Mouse (Mus musculus): Measurements from ENCODE around the gene Crlf1. TPM values are rescaled to one million over a fixed set of nuclear protein-coding genes. Genes with fewer than 3 reads are reported as not detected.

Gene Crlf1
- polyA plus RNA-seq, 1 experiment = 1.7 TPM

DNA sequence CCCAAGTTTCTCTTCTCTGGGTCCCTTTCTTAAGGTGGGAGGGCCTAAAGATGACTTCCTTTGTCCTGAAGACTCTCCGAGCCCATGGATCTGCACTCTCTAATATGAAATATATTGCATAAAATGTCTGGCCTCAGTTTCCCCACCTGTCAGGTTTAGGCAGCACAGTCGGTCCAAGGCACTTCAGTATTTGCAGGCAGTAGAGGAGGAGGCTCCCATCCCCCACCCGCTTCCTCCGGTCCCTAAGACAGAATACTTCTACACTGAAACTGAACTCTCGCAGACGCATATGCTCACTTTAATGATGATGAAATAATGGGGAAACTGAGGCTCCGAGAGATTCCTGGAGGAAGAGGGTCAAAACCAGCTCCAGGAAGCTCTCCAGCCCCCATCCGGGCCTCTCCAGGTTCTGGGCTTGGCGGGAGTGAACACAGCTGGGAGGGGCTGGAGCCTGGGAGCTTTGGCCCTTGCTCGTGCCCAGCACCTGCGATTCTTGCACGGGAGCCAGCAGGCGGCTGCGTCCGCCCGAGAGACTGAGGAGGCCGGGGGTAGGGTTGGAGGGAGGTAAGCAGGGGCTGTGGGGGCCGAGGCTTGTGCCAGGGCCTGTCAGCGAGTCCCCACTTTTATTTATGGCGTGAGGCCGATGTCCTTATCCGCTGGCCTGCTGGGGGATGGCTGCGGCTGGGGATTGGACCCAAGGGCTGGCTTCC lies 9.0 kb downstream of the Crlf1 start:
- peaks cover 27% of the 10 kb centered on the region for H3K36me3 ChIP-seq (ENCODE audit: control insufficient read depth)
- H3K4me3 ChIP-seq (replicated peaks) = peak overlapping the region; percentile 51
- H3K27me3 ChIP-seq (ENCODE audit: control insufficient read depth) = peaks cover 52% of the 10 kb centered on the region
- no peaks in the 10 kb centered on the region for H3K9me3 ChIP-seq (ENCODE audit: control insufficient read depth, low read length)
- TF ChIP-seq TAL1 (IDR thresholded peaks at IDR 0.05; ENCODE audit: low read length) = no peak
- TF ChIP-seq GATA1 (IDR thresholded peaks at IDR 0.05; ENCODE audit: low read length) = no peak
- peaks cover 82% of the 10 kb centered on the region for H3K4me1 ChIP-seq (ENCODE audit: control insufficient read depth)

DNA sequence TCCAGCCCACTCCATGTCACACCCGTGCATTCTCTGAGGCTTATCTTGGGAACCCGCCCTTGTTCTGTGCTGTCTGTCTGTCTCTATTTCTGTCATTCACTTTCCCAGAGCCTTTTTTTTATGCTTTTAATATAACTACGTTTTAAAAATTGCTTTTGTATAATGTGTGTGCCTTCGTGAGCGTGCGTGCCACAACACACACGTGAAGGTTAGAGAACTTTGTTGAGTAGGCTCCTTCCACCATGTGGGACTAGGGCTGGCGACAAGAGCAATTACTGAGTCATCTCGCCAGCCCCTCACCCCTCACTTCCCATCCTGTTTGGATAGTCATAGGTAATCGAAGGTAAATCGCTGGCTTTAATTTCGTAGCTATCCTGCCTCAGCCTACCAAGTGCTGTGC lies 9.6 kb downstream of the Crlf1 start:
- peaks cover 84% of the 10 kb centered on the region for H3K4me1 ChIP-seq (ENCODE audit: control insufficient read depth)
- peak overlapping the region; percentile 51 for H3K4me3 ChIP-seq (replicated peaks)
- no peaks in the 10 kb centered on the region for H3K9me3 ChIP-seq (ENCODE audit: control insufficient read depth, low read length)
- H3K36me3 ChIP-seq (ENCODE audit: control insufficient read depth) = peaks cover 32% of the 10 kb centered on the region
- H3K27me3 ChIP-seq (ENCODE audit: control insufficient read depth) = peaks cover 46% of the 10 kb centered on the region
- no peak for TF ChIP-seq TAL1 (IDR thresholded peaks at IDR 0.05; ENCODE audit: low read length)

DNA sequence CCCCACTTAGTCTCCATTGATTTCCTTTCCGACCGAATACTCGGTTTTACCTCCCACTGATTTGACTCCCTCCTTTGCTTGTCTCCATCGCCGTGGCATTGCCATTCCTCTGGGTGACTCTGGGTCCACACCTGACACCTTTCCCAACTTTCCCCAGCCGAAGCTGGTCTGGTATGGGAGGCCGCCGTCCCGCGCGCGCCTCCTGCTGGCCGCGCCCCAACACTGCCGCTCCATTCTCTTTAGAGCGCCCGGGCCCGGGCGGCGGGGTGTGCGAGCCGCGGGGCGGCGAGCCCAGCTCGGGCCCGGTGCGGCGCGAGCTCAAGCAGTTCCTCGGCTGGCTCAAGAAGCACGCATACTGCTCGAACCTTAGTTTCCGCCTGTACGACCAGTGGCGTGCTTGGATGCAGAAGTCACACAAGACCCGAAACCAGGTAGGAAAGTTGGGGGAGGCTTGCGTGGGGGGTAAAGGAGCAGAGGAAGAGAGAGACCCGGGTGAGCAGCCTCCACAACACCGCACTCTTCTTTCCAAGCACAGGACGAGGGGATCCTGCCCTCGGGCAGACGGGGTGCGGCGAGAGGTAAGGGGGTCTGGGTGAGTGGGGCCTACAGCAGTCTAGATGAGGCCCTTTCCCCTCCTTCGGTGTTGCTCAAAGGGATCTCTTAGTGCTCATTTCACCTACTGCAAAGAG lies 10.2 kb downstream of the Crlf1 start:
- H3K4me1 ChIP-seq (ENCODE audit: control insufficient read depth) = peaks cover 90% of the 10 kb centered on the region
- H3K27me3 ChIP-seq (ENCODE audit: control insufficient read depth) = peaks cover 40% of the 10 kb centered on the region
- H3K4me3 ChIP-seq (replicated peaks) = peak overlapping the region; percentile 51

GRCm38 (mm10) chr8:70504291-70504716 lies 11.3 kb downstream of the Crlf1 start:
- H3K36me3 ChIP-seq (ENCODE audit: control insufficient read depth) = peaks cover 50% of the 10 kb centered on the region
- TF ChIP-seq GATA1 (IDR thresholded peaks at IDR 0.05; ENCODE audit: low read length) (no peak), TAL1 (IDR thresholded peaks at IDR 0.05; ENCODE audit: low read length) (no peak)
- H3K4me3 ChIP-seq (replicated peaks) = no peak overlapping the region
- H3K27me3 ChIP-seq (ENCODE audit: control insufficient read depth) = peaks cover 29% of the 10 kb centered on the region
- peaks cover 89% of the 10 kb centered on the region for H3K4me1 ChIP-seq (ENCODE audit: control insufficient read depth)
- H3K9me3 ChIP-seq (ENCODE audit: control insufficient read depth, low read length) = no peaks in the 10 kb centered on the region

More for the DNA sequence above, 10.2 kb downstream of the Crlf1 start:
- H3K9me3 ChIP-seq (ENCODE audit: control insufficient read depth, low read length) = no peaks in the 10 kb centered on the region
- TF ChIP-seq GATA1 (IDR thresholded peaks at IDR 0.05; ENCODE audit: low read length) (no peak), TAL1 (IDR thresholded peaks at IDR 0.05; ENCODE audit: low read length) (no peak)
- H3K36me3 ChIP-seq (ENCODE audit: control insufficient read depth) = peaks cover 39% of the 10 kb centered on the region

- TF ChIP-seq GATA1 (IDR thresholded peaks at IDR 0.05; ENCODE audit: low read length) (no peak), TAL1 (IDR thresholded peaks at IDR 0.05; ENCODE audit: low read length) (no peak)
- H3K36me3 ChIP-seq (ENCODE audit: control insufficient read depth) = peaks cover 54% of the 10 kb centered on the region
- peaks cover 88% of the 10 kb centered on the region for H3K4me1 ChIP-seq (ENCODE audit: control insufficient read depth)
- H3K9me3 ChIP-seq (ENCODE audit: control insufficient read depth, low read length) = no peaks in the 10 kb centered on the region
- peaks cover 26% of the 10 kb centered on the region for H3K27me3 ChIP-seq (ENCODE audit: control insufficient read depth)
- peak overlapping the region; percentile 83 for H3K4me3 ChIP-seq (replicated peaks)
Observed at GRCm38 (mm10) chr8:70504851-70505250, 11.9 kb downstream of the Crlf1 start.

DNA sequence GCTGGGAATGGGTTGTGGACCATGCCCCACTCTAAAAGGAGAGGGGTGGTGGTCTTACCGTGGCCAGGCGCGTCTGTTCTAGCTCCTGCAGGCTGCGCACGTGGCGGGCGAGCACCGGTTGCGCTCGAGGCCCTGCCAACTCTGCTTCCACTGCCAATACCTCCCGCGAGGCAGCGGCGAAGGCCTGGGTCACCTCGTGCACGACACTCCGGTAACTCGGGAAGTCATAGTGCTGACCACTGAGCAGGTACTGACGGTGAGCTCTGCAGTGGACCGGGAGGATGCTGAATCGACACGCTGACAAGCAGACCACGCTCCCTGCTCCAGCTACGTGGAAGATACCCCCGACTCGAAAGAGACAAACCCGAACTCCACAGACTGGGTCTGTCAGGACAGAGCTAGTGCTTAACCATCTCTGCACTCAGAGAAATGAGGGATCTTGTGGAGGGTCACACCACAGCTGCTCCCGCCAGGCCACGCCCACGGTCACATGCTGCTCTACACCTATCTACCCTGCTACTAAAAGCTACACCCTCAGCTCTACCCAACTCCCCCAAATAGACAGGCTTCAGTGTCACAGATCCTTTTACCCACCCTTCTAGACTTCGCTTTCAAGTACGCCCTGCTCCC lies 12.9 kb downstream of the Crlf1 start:
- Histone ChIP-seq H3K9me3 (ENCODE audit: control insufficient read depth, low read length) (no peaks in the 10 kb centered on the region), H3K36me3 (ENCODE audit: control insufficient read depth) (peaks cover 54% of the 10 kb centered on the region), H3K4me1 (ENCODE audit: control insufficient read depth) (peaks cover 78% of the 10 kb centered on the region), H3K4me3 (replicated peaks) (peak overlapping the region; percentile 83), H3K27me3 (ENCODE audit: control insufficient read depth) (peaks cover 22% of the 10 kb centered on the region)
- TF ChIP-seq GATA1 (IDR thresholded peaks at IDR 0.05; ENCODE audit: low read length) = no peak
- no peak for TF ChIP-seq TAL1 (IDR thresholded peaks at IDR 0.05; ENCODE audit: low read length)

DNA sequence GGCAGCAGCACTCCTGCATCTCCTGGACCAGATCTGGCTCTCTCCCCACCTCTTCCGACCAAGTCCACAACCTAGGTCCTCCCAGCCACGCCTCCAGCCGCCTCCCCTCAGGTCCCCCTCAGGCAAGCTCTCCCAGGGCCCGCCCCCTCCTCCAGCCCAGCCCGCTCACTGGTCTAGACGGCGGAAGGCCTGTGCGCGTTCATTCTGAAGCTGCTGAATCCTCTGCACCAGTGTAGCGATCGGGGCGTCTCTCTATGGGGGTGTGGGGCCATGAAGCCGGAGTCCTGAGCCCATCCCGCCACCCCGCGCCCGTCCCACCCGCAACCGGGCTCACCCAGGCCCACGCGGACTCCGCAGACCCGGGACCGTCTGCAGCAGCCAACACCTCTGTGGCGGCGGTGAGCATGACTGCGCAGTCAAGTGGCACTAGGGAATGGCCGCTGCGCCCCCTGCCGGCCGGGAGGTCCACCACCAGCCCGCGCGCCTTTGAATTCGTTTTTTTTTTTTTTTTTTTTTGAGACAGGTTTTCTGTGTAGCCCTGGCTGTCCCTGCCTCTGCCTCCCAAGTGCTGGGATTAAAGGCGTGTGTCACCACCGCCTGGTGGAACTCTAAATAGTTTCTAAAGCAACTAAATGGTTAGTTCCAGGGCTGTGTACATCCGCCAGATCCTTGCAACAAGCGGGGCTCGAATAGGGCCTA lies 13.5 kb downstream of the Crlf1 start, which contains the start of gene Rex1bd:
Gene Rex1bd, minus strand, starts transcription at position 425 of the 699 bp plus-strand sequence.
- peaks cover 75% of the 10 kb centered on the region for H3K4me1 ChIP-seq (ENCODE audit: control insufficient read depth)
- H3K27me3 ChIP-seq (ENCODE audit: control insufficient read depth) = peaks cover 17% of the 10 kb centered on the region
- H3K9me3 ChIP-seq (ENCODE audit: control insufficient read depth, low read length) = no peaks in the 10 kb centered on the region
- no peak for TF ChIP-seq TAL1 (IDR thresholded peaks at IDR 0.05; ENCODE audit: low read length)
- H3K4me3 ChIP-seq (replicated peaks) = peak within 1 kb of the TSS; percentile 83
- peaks cover 54% of the 10 kb centered on the region for H3K36me3 ChIP-seq (ENCODE audit: control insufficient read depth)

DNA sequence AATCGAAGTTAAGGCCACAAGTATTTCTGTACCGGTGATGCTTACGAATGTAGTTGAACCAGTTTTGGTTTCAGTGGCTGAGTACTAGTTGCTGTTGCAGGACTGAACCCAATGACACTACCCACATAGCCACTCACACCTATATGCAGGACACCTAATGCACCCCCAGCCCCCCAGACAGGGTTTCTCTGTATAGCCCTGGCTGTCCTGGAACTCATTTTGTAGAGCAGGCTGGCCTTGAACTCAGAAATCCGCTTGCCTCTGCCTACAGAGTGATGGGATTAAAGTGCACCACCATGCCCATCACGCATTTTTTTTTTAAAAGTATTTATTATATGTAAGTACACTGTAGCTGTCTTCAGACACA lies 14.1 kb downstream of the Crlf1 start:
- peaks cover 12% of the 10 kb centered on the region for H3K27me3 ChIP-seq (ENCODE audit: control insufficient read depth)
- H3K4me1 ChIP-seq (ENCODE audit: control insufficient read depth) = peaks cover 75% of the 10 kb centered on the region

More for the DNA sequence above, 14.1 kb downstream of the Crlf1 start:
- peak overlapping the region; percentile 83 for H3K4me3 ChIP-seq (replicated peaks)
- TF ChIP-seq GATA1 (IDR thresholded peaks at IDR 0.05; ENCODE audit: low read length) = no peak
- no peak for TF ChIP-seq TAL1 (IDR thresholded peaks at IDR 0.05; ENCODE audit: low read length)
- peaks cover 58% of the 10 kb centered on the region for H3K36me3 ChIP-seq (ENCODE audit: control insufficient read depth)
- H3K9me3 ChIP-seq (ENCODE audit: control insufficient read depth, low read length) = no peaks in the 10 kb centered on the region

All from erythroblast, embryonic 14.5 days (primary cell).